14 mouse cellular contexts compared by ENCODE assay signal in the genomic region with DNA sequence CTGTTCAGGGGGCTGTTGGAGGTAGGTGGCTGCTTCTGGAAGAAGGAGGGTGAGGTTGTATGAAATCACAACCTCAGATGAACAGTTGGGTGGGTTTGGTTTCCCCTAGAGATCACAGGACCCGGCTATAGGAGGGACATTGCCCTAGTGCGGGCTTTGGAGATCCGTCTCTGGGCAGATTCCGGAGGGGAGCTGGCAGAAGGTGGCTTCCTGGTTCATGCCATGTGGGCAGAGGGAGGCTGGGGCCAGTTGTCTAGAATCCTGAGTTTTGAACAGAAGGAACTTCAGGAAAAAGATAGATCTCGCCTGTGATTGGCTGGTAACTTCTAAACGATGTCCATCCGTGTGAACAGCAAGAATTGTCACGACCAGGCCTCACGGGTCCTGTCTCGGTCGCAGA. TPM values are rescaled to one million over a fixed set of nuclear protein-coding genes. Genes with fewer than 3 reads are reported as not detected.
A peak's percentile ranks its signal among the peaks of the same experiment; 100 is the strongest.
DNase-seq lines count a peak whose midpoint lies in the region; ATAC-seq lines count a peak whose summit lies in the region.
"Had no signal": no experiment of that assay in that cellular context is flagged by ENCODE, and none has a peak within 500 bp of the region (broad histone marks: within the 10 kb centered on the region; RNA-seq: fewer than 3 reads in every experiment).

No protein-coding gene starts in this region.

- ATAC-seq in hindbrain, embryonic 16.5 days, result no peak
- ATAC-seq in midbrain, embryonic 14.5 days (ENCODE audit: low FRiP score, low TSS enrichment), result no peak
- no peak for ATAC-seq in erythroblast, adult 5-6 weeks (replicated peaks; ENCODE audit: low FRiP score, poor library complexity, severe bottlenecking)
- ATAC-seq: activated CD4-positive, CD25-positive, alpha-beta regulatory T cell, adult 4 months had no signal

- peaks cover 13% of the 10 kb centered on the region for H3K27me3 ChIP-seq in forebrain, embryonic 10.5 days (ENCODE audit: poor library complexity, severe bottlenecking)
- H3K27me3 ChIP-seq in hindbrain, embryonic 16.5 days (replicated peaks; ENCODE audit: control insufficient read depth, insufficient read depth, low read length), result no peaks in the 10 kb centered on the region
- H3K27me3 ChIP-seq in midbrain, embryonic 14.5 days (ENCODE audit: control insufficient read depth, insufficient read depth, low read length), result no peaks in the 10 kb centered on the region

- peaks cover 70% of the 10 kb centered on the region for H3K36me3 ChIP-seq in forebrain, embryonic 10.5 days (replicated peaks)
- H3K36me3 ChIP-seq in hindbrain, embryonic 16.5 days (ENCODE audit: control insufficient read depth, insufficient read depth, low read length), result no peaks in the 10 kb centered on the region
- peaks cover 19% of the 10 kb centered on the region for H3K36me3 ChIP-seq in midbrain, embryonic 14.5 days (ENCODE audit: control insufficient read depth, insufficient read depth, low read length)
- H3K36me3 ChIP-seq: liver, embryonic 13.5 days had no signal

- peak overlapping the region; percentile 91 for H3K4me2 ChIP-seq in hindbrain, embryonic 16.5 days (ENCODE audit: low read length)
- peak overlapping the region; percentile 96 for H3K4me2 ChIP-seq in midbrain, embryonic 14.5 days (ENCODE audit: low read length)
- H3K4me2 ChIP-seq: liver, embryonic 13.5 days had no signal

- H3K9ac ChIP-seq in hindbrain, embryonic 16.5 days (ENCODE audit: low read depth, low read length), result peak overlapping the region; percentile 68
- peak overlapping the region; percentile 100 for H3K9ac ChIP-seq in midbrain, embryonic 14.5 days (replicated peaks; ENCODE audit: low read length)
- H3K9ac ChIP-seq: liver, embryonic 13.5 days had no signal

- WGBS in forebrain, embryonic 10.5 days, result 69% methylated on average over 11 of the region's 11 CpGs
- WGBS in hindbrain, embryonic 16.5 days, result 30% methylated on average over 11 of the region's 11 CpGs
- WGBS in midbrain, embryonic 14.5 days, result 11% methylated on average over 11 of the region's 11 CpGs

- no peaks in the 10 kb centered on the region for H3K9me3 ChIP-seq in forebrain, embryonic 10.5 days
- no peaks in the 10 kb centered on the region for H3K9me3 ChIP-seq in hindbrain, embryonic 16.5 days (ENCODE audit: control insufficient read depth, low read length)
- no peaks in the 10 kb centered on the region for H3K9me3 ChIP-seq in midbrain, embryonic 14.5 days (ENCODE audit: control insufficient read depth, low read length)
- H3K9me3 ChIP-seq: liver, embryonic 13.5 days had no signal

- H3K4me3 ChIP-seq in forebrain, embryonic 10.5 days, result peak overlapping the region; percentile 99
- peak overlapping the region; percentile 95 for H3K4me3 ChIP-seq in hindbrain, embryonic 16.5 days (ENCODE audit: low read length)
- peak overlapping the region; percentile 93 for H3K4me3 ChIP-seq in midbrain, embryonic 14.5 days (replicated peaks; ENCODE audit: low read depth, low read length)
- H3K4me3 ChIP-seq: liver, embryonic 13.5 days had no signal

- peak overlapping the region; percentile 100 for H3K27ac ChIP-seq in forebrain, embryonic 10.5 days
- H3K27ac ChIP-seq in hindbrain, embryonic 16.5 days (ENCODE audit: low read depth, low read length), result peak overlapping the region; percentile 80
- H3K27ac ChIP-seq in midbrain, embryonic 14.5 days (replicated peaks; ENCODE audit: low read depth, low read length), result peak overlapping the region; percentile 100
- H3K27ac ChIP-seq: liver, embryonic 13.5 days had no signal

- peaks cover 84% of the 10 kb centered on the region for H3K4me1 ChIP-seq in forebrain, embryonic 10.5 days
- peaks cover 70% of the 10 kb centered on the region for H3K4me1 ChIP-seq in hindbrain, embryonic 16.5 days (ENCODE audit: control insufficient read depth, insufficient read depth, low read depth, low read length)
- H3K4me1 ChIP-seq in midbrain, embryonic 14.5 days (ENCODE audit: control insufficient read depth, insufficient read depth, low read length), result peaks cover 62% of the 10 kb centered on the region

- peak; percentile 59 for DNase-seq in cerebellum, postnatal 10 days
- no peak for DNase-seq in cerebellum, adult 18-20 months
- no peak for DNase-seq in forebrain, embryonic 10.5 days (ENCODE audit: extremely low spot score, low spot score)
- DNase-seq in midbrain, embryonic 14.5 days, result peak; percentile 30
- no peak for DNase-seq in thymus, postnatal 10 days (ENCODE audit: low spot score in 2 of 2)
- DNase-seq in left cerebral cortex, adult 8-10 months (ENCODE audit: low spot score in 2 of 2), result no peak
- DNase-seq: gastrocnemius, postnatal 14 days; liver, embryonic 13.5 days; spleen, adult 18-20 months; thymus, postnatal 36 days had no signal

RNA-seq across cellular contexts. Expression of gene Msi1, which starts 3.0 kb away (rescaled TPM):
- 142 and 158 TPM in 2 replicates for polyA plus RNA-seq in forebrain, embryonic 10.5 days (2016; fragmentation: Nextera tagmentation; extraction: Ambion mirVana)
- 23.0 and 44.5 TPM in 2 replicates for polyA plus RNA-seq in hindbrain, embryonic 16.5 days (2015; fragmentation: Nextera tagmentation; extraction: Ambion mirVana)
- polyA plus RNA-seq in midbrain, embryonic 14.5 days (2014; fragmentation: Nextera tagmentation; extraction: Ambion mirVana), result 71.6 and 101 TPM in 2 replicates
- not detected in 2 replicates for total RNA-seq in erythroblast, adult 5-6 weeks (2015; ENCODE audit: low replicate concordance)
- total RNA-seq in erythroblast, adult 5-6 weeks (2017; ENCODE audit: low replicate concordance), result not detected in 2 replicates
- 10 to 100 TPM; 43.2 to 58.9 (median 51.0) TPM for total RNA-seq in left cerebral cortex, adult 8-10 months (2022)
- polyA plus RNA-seq: activated CD4-positive, CD25-positive, alpha-beta regulatory T cell, adult 4 months had no signal

RNA-seq across cellular contexts. Expression of gene Pla2g1b, which starts 33.7 kb away (rescaled TPM):
- polyA plus RNA-seq in forebrain, embryonic 10.5 days (2016; fragmentation: Nextera tagmentation; extraction: Ambion mirVana), result not detected in 2 replicates
- polyA plus RNA-seq in hindbrain, embryonic 16.5 days (2015; fragmentation: Nextera tagmentation; extraction: Ambion mirVana), result not detected in 2 replicates
- not detected in 2 replicates for polyA plus RNA-seq in midbrain, embryonic 14.5 days (2014; fragmentation: Nextera tagmentation; extraction: Ambion mirVana)
- not detected in 2 replicates for total RNA-seq in erythroblast, adult 5-6 weeks (2015; ENCODE audit: low replicate concordance)
- total RNA-seq in erythroblast, adult 5-6 weeks (2017; ENCODE audit: low replicate concordance), result not detected in 2 replicates
- total RNA-seq in left cerebral cortex, adult 8-10 months (2022), result not detected
- total RNA-seq: gastrocnemius, postnatal 14 days had no signal
- polyA plus RNA-seq: activated CD4-positive, CD25-positive, alpha-beta regulatory T cell, adult 4 months; heart, postnatal 0 days; liver, embryonic 13.5 days had no signal

RNA-seq across cellular contexts. Expression of gene Sirt4, which starts 52.1 kb away (rescaled TPM):
- 13.1 and 13.9 TPM in 2 replicates for polyA plus RNA-seq in forebrain, embryonic 10.5 days (2016; fragmentation: Nextera tagmentation; extraction: Ambion mirVana)
- polyA plus RNA-seq in hindbrain, embryonic 16.5 days (2015; fragmentation: Nextera tagmentation; extraction: Ambion mirVana), result 24.8 and 26.8 TPM in 2 replicates
- 23.8 and 25.9 TPM in 2 replicates for polyA plus RNA-seq in midbrain, embryonic 14.5 days (2014; fragmentation: Nextera tagmentation; extraction: Ambion mirVana)
- total RNA-seq in erythroblast, adult 5-6 weeks (2015; ENCODE audit: low replicate concordance), result 3.1 and 5.9 TPM in 2 replicates
- 0.60 and 2.0 TPM in 2 replicates for total RNA-seq in erythroblast, adult 5-6 weeks (2017; ENCODE audit: low replicate concordance)
- 10 to 100 TPM; 27.1 to 38.6 (median 33.1) TPM for total RNA-seq in left cerebral cortex, adult 8-10 months (2022)

Comparison
In these comparisons a context has a peak if more than half of its experiments do, and no peak if none do; other contexts are left out.
1. DNase-seq: peak in cerebellum, postnatal 10 days (2 of 2) and midbrain, embryonic 14.5 days (single experiment); none in cerebellum, adult 18-20 months (0 of 2), forebrain, embryonic 10.5 days (single experiment), thymus, postnatal 10 days (0 of 2) and left cerebral cortex, adult 8-10 months (0 of 2).
2. Peak in every context shown above with its lines, with median percentiles within 50 percentile points of each other: H3K27ac ChIP-seq and H3K4me3 ChIP-seq.